8 mouse cellular contexts compared by ENCODE assay signal in the genomic region with DNA sequence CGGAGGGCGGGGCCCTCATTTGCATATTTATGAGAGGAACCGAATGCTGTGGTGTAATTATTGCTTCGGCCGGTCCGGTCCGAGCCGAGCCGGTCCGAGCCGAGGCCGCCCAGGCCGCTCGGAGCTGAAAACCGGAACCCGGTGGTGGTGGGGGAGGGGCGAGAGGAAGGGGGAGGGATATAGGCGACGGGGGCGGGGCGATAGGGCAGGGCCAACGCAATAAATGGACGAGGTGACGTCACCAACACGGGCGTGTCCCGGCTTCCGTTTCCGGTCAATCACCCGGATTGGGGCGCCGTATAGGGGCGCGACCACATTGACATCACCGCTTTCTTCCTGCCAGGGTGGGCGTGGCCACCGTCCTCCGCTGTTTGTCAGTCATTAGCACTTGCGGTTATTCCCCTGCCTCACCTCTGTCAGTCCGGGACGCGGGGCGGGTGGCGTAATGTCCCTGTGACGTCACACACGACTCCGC. TPM values are rescaled to one million over a fixed set of nuclear protein-coding genes. Genes with fewer than 3 reads are reported as not detected.
A peak's percentile ranks its signal among the peaks of the same experiment; 100 is the strongest.
DNase-seq lines count a peak whose midpoint lies in the region; ATAC-seq and TF ChIP-seq lines count a peak whose summit lies in the region.

No protein-coding gene starts in this region.

- no peaks in the 10 kb centered on the region for H3K79me2 ChIP-seq in myocyte (ENCODE audit: control insufficient read depth, insufficient read depth)

- peak; percentile 95 for DNase-seq in CD4-positive helper T cell, adult 2 months (ENCODE audit: low read depth, low spot score)
- DNase-seq in brain, embryonic 14.5 days (ENCODE audit: low read depth), result peak; percentile 97
- peak; percentile 74 for DNase-seq in fibroblast of lung, adult 2 months (ENCODE audit: low read depth)
- peak; percentile 98 for DNase-seq in kidney, postnatal 10 days
- peak; percentile 91 for DNase-seq in liver, embryonic 11.5 days (ENCODE audit: low spot score)
- DNase-seq in spleen, postnatal 4 days (ENCODE audit: low spot score in 2 of 2), result peak; percentile 83 to 92

- no peaks in the 10 kb centered on the region for H3K27me3 ChIP-seq in heart, embryonic 14.5 days (ENCODE audit: control insufficient read depth, insufficient read depth, low read length)
- no peaks in the 10 kb centered on the region for H3K27me3 ChIP-seq in liver, embryonic 11.5 days (replicated peaks; ENCODE audit: control insufficient read depth, insufficient read depth, low read length)
- no peaks in the 10 kb centered on the region for H3K27me3 ChIP-seq in myocyte (ENCODE audit: control insufficient read depth, insufficient read depth, insufficient read length)

- peak; percentile 7 for ATAC-seq in heart, embryonic 14.5 days (ENCODE audit: insufficient number of reproducible peaks, insufficient read depth, low FRiP score, low read depth)
- ATAC-seq in liver, embryonic 11.5 days (replicated peaks; ENCODE audit: low FRiP score), result peak; percentile 6

- under 1% methylated on average over 46 of the region's 47 CpGs for WGBS in heart, embryonic 14.5 days
- under 1% methylated on average over 45 of the region's 47 CpGs for WGBS in liver, embryonic 11.5 days

- H3K4me2 ChIP-seq in heart, embryonic 14.5 days (ENCODE audit: low read length), result peak overlapping the region; percentile 76
- peak overlapping the region; percentile 76 for H3K4me2 ChIP-seq in liver, embryonic 11.5 days
- peak overlapping the region; percentile 74 for H3K4me2 ChIP-seq in myocyte (ENCODE audit: low read depth)

- peak overlapping the region; percentile 31 for H3ac ChIP-seq in myocyte (ENCODE audit: control insufficient read depth, insufficient read length)

- peak overlapping the region; percentile 78 for H3K9ac ChIP-seq in heart, embryonic 14.5 days (ENCODE audit: low read length)
- H3K9ac ChIP-seq in liver, embryonic 11.5 days (ENCODE audit: low read depth, low read length), result peak overlapping the region; percentile 55

- no peaks in the 10 kb centered on the region for H3K36me3 ChIP-seq in heart, embryonic 14.5 days (ENCODE audit: control insufficient read depth, insufficient read depth, low read length)
- no peaks in the 10 kb centered on the region for H3K36me3 ChIP-seq in liver, embryonic 11.5 days (ENCODE audit: control insufficient read depth, insufficient read depth, low read length)
- H3K36me3 ChIP-seq in myocyte (ENCODE audit: control insufficient read depth, insufficient read depth), result no peaks in the 10 kb centered on the region

- H3K4me1 ChIP-seq in heart, embryonic 14.5 days (ENCODE audit: control insufficient read depth in 2 of 2, insufficient read depth in 2 of 2, low read length in 2 of 2), result no peaks in the 10 kb centered on the region
- H3K4me1 ChIP-seq in liver, embryonic 11.5 days (replicated peaks; ENCODE audit: control insufficient read depth, insufficient read depth, low read length), result no peaks in the 10 kb centered on the region

- peak overlapping the region; percentile 58 to 65 for H3K4me3 ChIP-seq in heart, embryonic 14.5 days (ENCODE audit: control insufficient read depth in 1 of 2, insufficient read depth in 1 of 2, low read depth in 1 of 2, low read length in 2 of 2)
- H3K4me3 ChIP-seq in liver, embryonic 11.5 days (ENCODE audit: low read depth, low read length), result peak overlapping the region; percentile 70
- H3K4me3 ChIP-seq in myocyte, result peak overlapping the region; percentile 42

- no peak for TF ChIP-seq CTCF in brain, embryonic 14.5 days (IDR thresholded peaks at IDR 0.05; ENCODE audit: borderline replicate concordance, extremely low read depth, insufficient read depth, insufficient read length)

- peak overlapping the region; percentile 92 to 97 for H3K27ac ChIP-seq in heart, embryonic 14.5 days (replicated peaks in 1 of 2; ENCODE audit: control insufficient read depth in 1 of 2, insufficient read depth in 1 of 2, low read depth in 2 of 2, low read length in 2 of 2)
- peak overlapping the region; percentile 99 for H3K27ac ChIP-seq in liver, embryonic 11.5 days (ENCODE audit: low read depth, low read length)

- H3K9me3 ChIP-seq in heart, embryonic 14.5 days (ENCODE audit: control insufficient read depth, low read length), result no peaks in the 10 kb centered on the region
- H3K9me3 ChIP-seq in liver, embryonic 11.5 days (ENCODE audit: control insufficient read depth, low read length), result no peaks in the 10 kb centered on the region

- no peak for TF ChIP-seq POLR2A in brain, embryonic 14.5 days (IDR thresholded peaks at IDR 0.05; ENCODE audit: borderline replicate concordance, extremely low read depth, insufficient read depth, insufficient read length, poor library complexity, severe bottlenecking)
- TF ChIP-seq POLR2A in myocyte (IDR thresholded peaks at IDR 0.05; ENCODE audit: insufficient read length, low read depth), result peak; percentile 81

TF ChIP-seq in myocyte, 11 proteins besides CTCF, POLR2A, EP300 and RAD21:
- TF ChIP-seq TCF3 (IDR thresholded peaks at IDR 0.05; ENCODE audit: insufficient read length, low read depth) (no peak), MAX (IDR thresholded peaks at IDR 0.05; ENCODE audit: low read depth) (no peak), MYOD1 (IDR thresholded peaks at IDR 0.05; ENCODE audit: control insufficient read depth in 1 of 3, insufficient read length in 2 of 3, low read depth in 2 of 3) (peak in 1 of 3 experiments; percentile 33), POLR2AphosphoS2 (IDR thresholded peaks at IDR 0.05; ENCODE audit: insufficient read length, low read depth) (peak; percentile 65), TCF12 (IDR thresholded peaks at IDR 0.05; ENCODE audit: insufficient read depth, poor library complexity, severe bottlenecking) (no peak), CEBPB (IDR thresholded peaks at IDR 0.05; ENCODE audit: insufficient read depth, poor library complexity, severe bottlenecking) (0 out of 2 replicates have a peak, but pooled peaks have one; percentile 1), USF1 (IDR thresholded peaks at IDR 0.05; ENCODE audit: low read depth) (no peak), MYOG (IDR thresholded peaks at IDR 0.05; ENCODE audit: control insufficient read depth in 1 of 3, insufficient read depth in 1 of 3, insufficient read length in 2 of 3, low read depth in 2 of 3) (peak in 1 of 3 experiments; percentile 29), SRF (IDR thresholded peaks at IDR 0.05; ENCODE audit: control insufficient read depth, insufficient read length, low read depth) (peak; percentile 71), REST (IDR thresholded peaks at IDR 0.05; ENCODE audit: insufficient read depth, insufficient read length) (no peak)
TF ChIP-seq in myocyte: peak in this region for 5.

RNA-seq across cellular contexts. Expression of gene Ppp2r3d, which starts 51.2 kb away (rescaled TPM):
- polyA plus RNA-seq in brain, embryonic 14.5 days (2012; rRNA removed), result 314 and 336 TPM in 2 replicates
- polyA plus RNA-seq in heart, embryonic 14.5 days (2014; fragmentation: Nextera tagmentation; extraction: Ambion mirVana), result 114 and 131 TPM in 2 replicates
- 83.7 and 91.3 TPM in 2 replicates for polyA plus RNA-seq in liver, embryonic 11.5 days (2014; fragmentation: Nextera tagmentation; extraction: Ambion mirVana)
- 171 TPM for polyA plus RNA-seq in myocyte (2012; fragmentation: generic; extraction: Trizol)

Comparison
In these comparisons a context has a peak if more than half of its experiments do, and no peak if none do; other contexts are left out.
1. Peak in every context shown above with its lines: DNase-seq, ATAC-seq, H3K4me3 ChIP-seq and H3K27ac ChIP-seq.